Comparison of ENCODE assay signal across 32 mouse cellular contexts in the genomic region with DNA sequence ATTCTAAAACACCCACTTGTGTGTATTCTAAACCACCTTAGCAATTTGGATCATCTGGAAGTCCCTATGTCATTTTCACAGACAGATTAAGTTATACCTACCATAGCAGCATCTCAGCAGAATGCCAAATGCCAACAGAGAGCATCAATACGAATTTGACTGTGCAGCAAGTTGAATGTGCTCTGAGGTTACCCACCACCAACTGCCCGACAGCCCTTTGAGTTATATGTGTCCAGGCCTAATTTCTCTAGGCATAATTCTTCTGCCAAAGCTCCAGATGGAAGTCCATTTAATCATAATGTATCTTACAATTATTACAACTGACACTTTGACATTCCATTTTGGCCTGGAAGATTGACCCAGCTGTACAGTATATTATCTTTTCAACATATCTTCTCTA.
"Had no signal": no experiment of that assay in that cellular context is flagged by ENCODE, and none has a peak within 500 bp of the region (broad histone marks: within the 10 kb centered on the region; RNA-seq: fewer than 3 reads in every experiment).

No protein-coding gene starts in this region.

- H3K27ac ChIP-seq: left cerebral cortex, adult 2 months; limb, embryonic 10.5 days; limb, embryonic 12.5 days; limb, embryonic 13.5 days; limb, embryonic 15.5 days; liver, embryonic 12.5 days; liver, embryonic 13.5 days; liver, embryonic 14.5 days; liver, embryonic 15.5 days; lung, embryonic 15.5 days; macrophage; midbrain, embryonic 10.5 days; midbrain, embryonic 12.5 days; midbrain, embryonic 13.5 days; midbrain, embryonic 15.5 days; neural tube, embryonic 12.5 days; neural tube, embryonic 13.5 days had no signal

- ATAC-seq: liver, embryonic 12.5 days; liver, postnatal 0 days; lung, postnatal 0 days; midbrain, embryonic 13.5 days; midbrain, embryonic 15.5 days; midbrain, embryonic 16.5 days had no signal

- H3K4me3 ChIP-seq: left cerebral cortex, adult 2 months; limb, embryonic 10.5 days; limb, embryonic 12.5 days; limb, embryonic 13.5 days; limb, embryonic 15.5 days; liver, embryonic 12.5 days; liver, embryonic 13.5 days; liver, embryonic 15.5 days; lung, embryonic 15.5 days; megakaryocyte, embryonic 14.5 days; midbrain, embryonic 10.5 days; midbrain, embryonic 12.5 days; midbrain, embryonic 13.5 days; midbrain, embryonic 15.5 days; myocyte; neural tube, embryonic 12.5 days; neural tube, embryonic 13.5 days had no signal

- DNase-seq: liver; liver, embryonic 13.5 days; liver, postnatal 0 days; lung, adult 18-20 months; lung, adult 2 months; lung, embryonic 14.5 days; lung, postnatal 10 days; lung, postnatal 14 days; lung, postnatal 36 days; lung, postnatal 4 days; midbrain, embryonic 14.5 days had no signal

- H3K4me2 ChIP-seq: limb, embryonic 12.5 days; limb, embryonic 13.5 days; limb, embryonic 15.5 days; liver, embryonic 11.5 days; liver, embryonic 12.5 days; liver, embryonic 13.5 days; liver, embryonic 15.5 days; lung, embryonic 14.5 days; lung, embryonic 15.5 days; midbrain, embryonic 12.5 days; midbrain, embryonic 13.5 days; midbrain, embryonic 15.5 days; neural tube, embryonic 12.5 days; neural tube, embryonic 13.5 days had no signal

- H3K4me1 ChIP-seq: limb, embryonic 10.5 days; limb, embryonic 12.5 days; limb, embryonic 13.5 days; limb, embryonic 15.5 days; liver, embryonic 12.5 days; liver, embryonic 13.5 days; liver, embryonic 15.5 days; lung, embryonic 15.5 days; megakaryocyte, embryonic 14.5 days; midbrain, embryonic 10.5 days; midbrain, embryonic 12.5 days; midbrain, embryonic 13.5 days; midbrain, embryonic 15.5 days; neural tube, embryonic 12.5 days; neural tube, embryonic 13.5 days had no signal

- H3K36me3 ChIP-seq: limb, embryonic 10.5 days; limb, embryonic 12.5 days; limb, embryonic 13.5 days; limb, embryonic 15.5 days; liver, embryonic 12.5 days; liver, embryonic 13.5 days; liver, embryonic 15.5 days; lung, embryonic 15.5 days; midbrain, embryonic 10.5 days; midbrain, embryonic 12.5 days; midbrain, embryonic 13.5 days; midbrain, embryonic 15.5 days; neural tube, embryonic 12.5 days; neural tube, embryonic 13.5 days had no signal

- H3K9ac ChIP-seq: limb, embryonic 12.5 days; limb, embryonic 13.5 days; limb, embryonic 15.5 days; liver, embryonic 12.5 days; liver, embryonic 13.5 days; liver, embryonic 14.5 days; liver, embryonic 15.5 days; liver, postnatal 0 days; lung, embryonic 14.5 days; lung, embryonic 15.5 days; midbrain, embryonic 12.5 days; midbrain, embryonic 13.5 days; midbrain, embryonic 15.5 days; neural tube, embryonic 12.5 days; neural tube, embryonic 13.5 days had no signal

- H3K9me3 ChIP-seq: limb, embryonic 10.5 days; limb, embryonic 12.5 days; limb, embryonic 13.5 days; limb, embryonic 15.5 days; liver, embryonic 12.5 days; liver, embryonic 13.5 days; liver, embryonic 15.5 days; lung, embryonic 15.5 days; midbrain, embryonic 10.5 days; midbrain, embryonic 12.5 days; midbrain, embryonic 13.5 days; midbrain, embryonic 15.5 days; neural tube, embryonic 12.5 days; neural tube, embryonic 13.5 days had no signal

- H3K27me3 ChIP-seq: limb, embryonic 12.5 days; limb, embryonic 13.5 days; limb, embryonic 15.5 days; liver, embryonic 12.5 days; liver, embryonic 13.5 days; liver, embryonic 15.5 days; lung, embryonic 15.5 days; megakaryocyte, embryonic 14.5 days; midbrain, embryonic 12.5 days; midbrain, embryonic 13.5 days; midbrain, embryonic 15.5 days; neural tube, embryonic 12.5 days; neural tube, embryonic 13.5 days had no signal
